8 mouse cellular contexts compared by ENCODE assay signal in the genomic region with DNA sequence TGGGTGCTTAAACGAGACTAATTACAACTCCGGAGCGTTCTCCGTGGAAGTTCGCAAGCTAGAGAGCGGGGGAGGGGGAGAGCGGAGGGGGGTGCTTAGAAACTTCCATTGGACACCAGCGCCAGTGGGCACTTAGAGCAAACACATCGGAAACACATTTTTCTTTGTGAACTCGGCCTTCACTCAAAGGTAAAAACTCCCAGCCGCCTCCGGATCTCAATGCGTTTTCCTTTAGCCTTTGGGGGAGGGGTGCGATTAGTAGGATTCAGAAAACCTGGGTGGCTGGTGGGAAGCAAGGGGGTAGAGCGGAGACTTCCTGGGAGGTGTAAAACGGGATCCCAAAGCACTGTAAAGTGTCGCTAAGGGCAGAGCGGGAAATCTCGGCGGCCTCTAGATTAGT. TPM values are rescaled to one million over a fixed set of nuclear protein-coding genes. Genes with fewer than 3 reads are reported as not detected.
DNase-seq lines count a peak whose midpoint lies in the region; ATAC-seq and TF ChIP-seq lines count a peak whose summit lies in the region.

No protein-coding gene starts in this region.

- ATAC-seq in forebrain, postnatal 0 days = no peak
- no peak for ATAC-seq in kidney, postnatal 0 days (replicated peaks; ENCODE audit: low FRiP score, low read depth)

- H3K4me2 ChIP-seq in forebrain, postnatal 0 days (ENCODE audit: low read depth) = peak overlapping the region; percentile 91
- H3K4me2 ChIP-seq in kidney, postnatal 0 days (ENCODE audit: low read length) = peak overlapping the region; percentile 99

- H3K4me3 ChIP-seq in C2C12 (ENCODE audit: insufficient read depth, poor library complexity, severe bottlenecking) = peak overlapping the region; percentile 92
- H3K4me3 ChIP-seq in forebrain, postnatal 0 days (ENCODE audit: low read depth, low read length) = peak overlapping the region; percentile 42
- peak overlapping the region; percentile 84 for H3K4me3 ChIP-seq in kidney, postnatal 0 days (replicated peaks; ENCODE audit: low read depth, low read length)

- H3K79me2 ChIP-seq in C2C12 (ENCODE audit: control insufficient read depth, insufficient read depth) = peaks cover 81% of the 10 kb centered on the region

- no peaks in the 10 kb centered on the region for H3K9me3 ChIP-seq in forebrain, postnatal 0 days (ENCODE audit: low read length)
- no peaks in the 10 kb centered on the region for H3K9me3 ChIP-seq in kidney, postnatal 0 days (replicated peaks; ENCODE audit: low read length)

- no peak overlapping the region for H3K9ac ChIP-seq in forebrain, postnatal 0 days
- peak overlapping the region; percentile 88 for H3K9ac ChIP-seq in kidney, postnatal 0 days (ENCODE audit: low read depth, low read length)

- peak overlapping the region; percentile 86 for H3ac ChIP-seq in C2C12 (ENCODE audit: control insufficient read depth, insufficient read length, low read depth)

- H3K27ac ChIP-seq in forebrain, postnatal 0 days (ENCODE audit: low read depth, low read length) = no peak overlapping the region
- H3K27ac ChIP-seq in kidney, postnatal 0 days = peak overlapping the region; percentile 85

- DNase-seq in adipocyte (ENCODE audit: low spot score) = peak; percentile 29
- DNase-seq in forebrain, postnatal 0 days = peak; percentile 53
- peak; percentile 77 for DNase-seq in kidney, postnatal 0 days (ENCODE audit: low spot score)
- DNase-seq in neural tube, embryonic 10.5 days (ENCODE audit: extremely low spot score, low spot score) = peak; percentile 65
- no peak for DNase-seq in ovary, postnatal 14 days (ENCODE audit: low spot score)
- no peak for DNase-seq in urinary bladder, postnatal 25 days (ENCODE audit: low spot score)
- no peak for DNase-seq in spleen, adult 12 weeks (ENCODE audit: low spot score)

- no peaks in the 10 kb centered on the region for H3K27me3 ChIP-seq in C2C12 (ENCODE audit: control insufficient read depth, insufficient read depth, insufficient read length)
- H3K27me3 ChIP-seq in forebrain, postnatal 0 days (ENCODE audit: insufficient read depth, low read length) = peaks cover 23% of the 10 kb centered on the region
- H3K27me3 ChIP-seq in kidney, postnatal 0 days (ENCODE audit: insufficient read depth, low read length) = no peaks in the 10 kb centered on the region

- peaks cover 25% of the 10 kb centered on the region for H3K4me1 ChIP-seq in forebrain, postnatal 0 days (ENCODE audit: insufficient read depth)
- H3K4me1 ChIP-seq in kidney, postnatal 0 days (replicated peaks; ENCODE audit: insufficient read depth, low read length) = no peaks in the 10 kb centered on the region; the same call in none of the 2 replicates

- H3K36me3 ChIP-seq in C2C12 (ENCODE audit: control insufficient read depth, insufficient read depth) = peaks cover 50% of the 10 kb centered on the region
- no peaks in the 10 kb centered on the region for H3K36me3 ChIP-seq in forebrain, postnatal 0 days (ENCODE audit: insufficient read depth)
- 0 out of 2 replicates have a peak, but pooled peaks cover 3% of the 10 kb centered on the region for H3K36me3 ChIP-seq in kidney, postnatal 0 days (ENCODE audit: insufficient read depth, low read length)

- under 1% methylated on average over 20 of the region's 20 CpGs for WGBS in forebrain, postnatal 0 days
- WGBS in kidney, postnatal 0 days = 1% methylated on average over 20 of the region's 20 CpGs

- TF ChIP-seq CTCF in C2C12 (IDR thresholded peaks at IDR 0.05; ENCODE audit: control insufficient read depth, insufficient read depth, insufficient read length) = no peak
- TF ChIP-seq CTCF in forebrain, postnatal 0 days (IDR thresholded peaks at IDR 0.05; ENCODE audit: low read depth) = no peak
- no peak for TF ChIP-seq CTCF in kidney, postnatal 0 days (IDR thresholded peaks at IDR 0.05; ENCODE audit: low read depth)

- H3K79me3 ChIP-seq in C2C12 (ENCODE audit: low read depth) = peaks cover 61% of the 10 kb centered on the region

TF ChIP-seq in C2C12, 6 proteins besides CTCF, POLR2A, EP300 and RAD21:
- no peak for TF ChIP-seq CEBPB (IDR thresholded peaks at IDR 0.05; ENCODE audit: low read depth)
- TF ChIP-seq USF1 (IDR thresholded peaks at IDR 0.05; ENCODE audit: low read depth) = no peak
- TF ChIP-seq MYOG (IDR thresholded peaks at IDR 0.05; ENCODE audit: control insufficient read depth, extremely low read depth, insufficient read length) = no peak
- no peak for TF ChIP-seq FOSL1 (IDR thresholded peaks at IDR 0.05; ENCODE audit: insufficient read depth, low read length, poor library complexity, severe bottlenecking)
- TF ChIP-seq MAX (IDR thresholded peaks at IDR 0.05) = no peak
- no peak for TF ChIP-seq MYOD1 (IDR thresholded peaks at IDR 0.05; ENCODE audit: control insufficient read depth, insufficient read length, low read depth)

RNA-seq across cellular contexts. Expression of a gene that starts 2.0 kb away (rescaled TPM):
- polyA plus RNA-seq in C2C12 (2012; fragmentation: generic; extraction: Trizol) = 59.9 TPM
- 0.15 and 0.52 TPM in 2 replicates for total RNA-seq in forebrain, postnatal 0 days (2014; rRNA removed)
- 0.13 and 0.24 TPM in 2 replicates for polyA plus RNA-seq in forebrain, postnatal 0 days (2015; fragmentation: Nextera tagmentation; extraction: Ambion mirVana)
- 7.8 and 8.1 TPM in 2 replicates for polyA plus RNA-seq in kidney, postnatal 0 days (2015; fragmentation: Nextera tagmentation; extraction: Ambion mirVana)

Comparison
In these comparisons a context has a peak if more than half of its experiments do, and no peak if none do; other contexts are left out.
1. H3K4me3 ChIP-seq: peak in every context shown above with its lines; median percentile 92 in C2C12; 84 in kidney, postnatal 0 days; 42 in forebrain, postnatal 0 days.
2. DNase-seq: peak in adipocyte (single experiment), forebrain, postnatal 0 days (single experiment), kidney, postnatal 0 days (single experiment) and neural tube, embryonic 10.5 days (single experiment); none in ovary, postnatal 14 days (single experiment), urinary bladder, postnatal 25 days (single experiment) and spleen, adult 12 weeks (single experiment).